Mouse (Mus musculus) kidney, embryonic 15.5 days (tissue): Measurements from ENCODE around the gene Lrrc61. TPM values are rescaled to one million over a fixed set of nuclear protein-coding genes. Genes with fewer than 3 reads are reported as not detected.

Experiments used
- polyA plus RNA-seq: library from polyadenylated mRNA; unstranded; fragments of >200 nt; fragmentation: Nextera tagmentation; extraction: Ambion mirVana; gene quantifications from 2 replicates; pipeline ENCODE4 v1.2.1, GENCODE M21; 2015

Lrrc61 gene
- polyA plus RNA-seq, 1 experiment from 2014 or later, result 16.4 TPM

Other genes with a start within 250 kb of the Lrrc61 start
- 21.2 and 23.6 TPM in 2 replicates for gene Krba1, start 159.2 kb upstream of the Lrrc61 start, polyA plus RNA-seq
- 27.2 and 29.6 TPM in 2 replicates for gene Zfp467, start 109.0 kb upstream of the Lrrc61 start, polyA plus RNA-seq
- 0.22 and 0.86 TPM in 2 replicates for gene Sspo, start 106.6 kb upstream of the Lrrc61 start, polyA plus RNA-seq
- gene Atp6v0e2, start 17.2 kb upstream of the Lrrc61 start, polyA plus RNA-seq, result 28.0 and 29.6 TPM in 2 replicates
- gene Rarres2, start 18.0 kb downstream of the Lrrc61 start, polyA plus RNA-seq, result 55.4 and 68.7 TPM in 2 replicates
- gene Gm45021, start 34.8 kb downstream of the Lrrc61 start, polyA plus RNA-seq, result not detected in 2 replicates
- gene Repin1, start 39.1 kb downstream of the Lrrc61 start, polyA plus RNA-seq, result 43.8 and 47.3 TPM in 2 replicates
- gene Gm44965, start 39.1 kb downstream of the Lrrc61 start, polyA plus RNA-seq, result not detected in 2 replicates
- 7.0 and 7.9 TPM in 2 replicates for gene Zfp775, start 47.3 kb downstream of the Lrrc61 start, polyA plus RNA-seq
- 3.0 and 3.1 TPM in 2 replicates for gene AI854703, start 72.0 kb downstream of the Lrrc61 start, polyA plus RNA-seq
- gene Gimap8, start 92.4 kb downstream of the Lrrc61 start, polyA plus RNA-seq, result 3.3 and 3.8 TPM in 2 replicates
- gene Gimap9, start 121.3 kb downstream of the Lrrc61 start, polyA plus RNA-seq, result 11.7 and 12.6 TPM in 2 replicates
- gene Gimap4, start 129.8 kb downstream of the Lrrc61 start, polyA plus RNA-seq, result 69.5 and 72.5 TPM in 2 replicates
- gene Gimap6, start 153.4 kb downstream of the Lrrc61 start, polyA plus RNA-seq, result 50.6 and 51.3 TPM in 2 replicates
- 2.7 and 3.3 TPM in 2 replicates for gene Gm28053, start 163.8 kb downstream of the Lrrc61 start, polyA plus RNA-seq
- gene Gimap7, start 163.8 kb downstream of the Lrrc61 start, polyA plus RNA-seq, result not detected in 2 replicates
- gene Gimap1, start 184.3 kb downstream of the Lrrc61 start, polyA plus RNA-seq, result 32.4 and 33.1 TPM in 2 replicates
- gene Gimap5, start 191.4 kb downstream of the Lrrc61 start, polyA plus RNA-seq, result 16.4 and 16.5 TPM in 2 replicates
- 0.08 TPM in 1 of 2 replicates, not detected in the other for gene Gimap3, start 216.1 kb downstream of the Lrrc61 start, polyA plus RNA-seq